Mouse (Mus musculus) megakaryocyte, embryonic 14.5 days (primary cell): ENCODE measurements around the gene Lnx2. TPM values are rescaled to one million over a fixed set of nuclear protein-coding genes. Genes with fewer than 3 reads are reported as not detected.

ENCODE experiments used
- H3K27me3 ChIP-seq: replicated peaks from 2 replicates; pipeline ENCODE3; 2012; ENCODE audit warnings: inconsistent platforms
- H3K36me3 ChIP-seq: replicated peaks from 2 replicates; pipeline ENCODE3; 2012; ENCODE audit warnings: low read length, inconsistent platforms, mixed read lengths
- H3K4me1 ChIP-seq: 2 replicates; pipeline ENCODE4 v1.6.1; 2012; ENCODE audit warnings: inconsistent platforms
- H3K4me3 ChIP-seq: replicated peaks from 2 replicates; pipeline ENCODE3; 2012; ENCODE audit warnings: moderate library complexity, mild to moderate bottlenecking, inconsistent platforms
- H3K9me3 ChIP-seq: 2 replicates; pipeline ENCODE4 v1.6.1; 2012; ENCODE audit warnings: inconsistent platforms
- FLI1 ChIP-seq: IDR thresholded peaks from 2 replicates; pipeline ENCODE4 v1.6.1; 2012; ENCODE audit warnings: low read length, inconsistent platforms, mixed read lengths
- GATA1 ChIP-seq: IDR thresholded peaks from 3 replicates; pipeline ENCODE4 v1.6.1; 2012; ENCODE audit warnings: mixed read lengths, low read length, inconsistent platforms, borderline replicate concordance
- polyA plus RNA-seq: library from polyadenylated mRNA; stranded (reverse); fragments of >175 nt; gene quantifications from 2 replicates; pipeline ENCODE4 v1.2.3, GENCODE M21; 2012; ENCODE audit warnings: low replicate concordance; ENCODE audit not compliant: insufficient read depth

Lnx2 gene
- polyA plus RNA-seq, 1 experiment, result 4.1 TPM

DNA sequence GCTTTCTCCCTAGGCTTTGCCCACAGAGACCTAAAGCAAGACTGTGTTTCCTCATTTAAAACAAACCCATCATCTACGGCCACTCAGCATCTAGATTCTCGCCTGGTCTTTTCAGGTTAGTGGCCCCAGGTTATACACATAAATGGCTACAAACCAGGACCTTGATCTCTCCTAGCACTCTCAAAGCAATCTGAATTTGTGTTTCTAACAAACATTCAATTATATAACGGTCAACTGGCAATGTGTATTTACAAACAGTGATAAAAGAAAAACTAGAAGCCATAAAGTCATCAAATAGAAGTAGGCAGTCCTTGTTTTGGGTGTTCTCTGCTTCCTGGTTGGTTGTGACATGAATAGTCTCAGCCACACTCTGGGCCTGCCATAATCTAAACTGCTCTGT lies 22.9 kb downstream of the Lnx2 start:
- Histone ChIP-seq H3K36me3 (peaks cover 3% of the 10 kb centered on the region), H3K27me3 (no peaks in the 10 kb centered on the region), H3K4me1 (peaks cover 41% of the 10 kb centered on the region), H3K9me3 (no peaks in the 10 kb centered on the region), H3K4me3 (no peak overlapping the region)
- TF ChIP-seq FLI1, result no peak
- no peak for TF ChIP-seq GATA1

DNA sequence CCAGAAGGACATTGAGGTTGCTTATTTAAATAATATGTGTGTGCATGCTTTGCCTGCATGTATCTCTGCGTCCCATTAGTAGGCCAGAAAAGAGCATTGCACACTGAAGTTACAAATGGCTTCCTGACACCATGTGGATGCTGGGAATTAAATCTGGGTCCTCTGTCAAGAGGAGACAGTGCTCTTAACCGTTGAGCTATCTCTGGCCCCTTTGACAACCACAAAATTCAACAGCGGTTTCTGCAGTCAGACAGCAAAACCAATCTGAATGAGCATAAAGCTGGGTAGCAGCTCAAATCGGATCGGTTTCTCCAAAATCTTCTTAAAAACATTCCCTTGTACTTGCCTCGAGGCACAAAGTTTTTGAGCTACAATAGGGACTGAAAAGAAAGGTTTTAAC lies 23.3 kb downstream of the Lnx2 start:
- Histone ChIP-seq H3K36me3 (peaks cover 3% of the 10 kb centered on the region), H3K4me1 (peaks cover 41% of the 10 kb centered on the region), H3K9me3 (no peaks in the 10 kb centered on the region), H3K4me3 (no peak overlapping the region), H3K27me3 (no peaks in the 10 kb centered on the region)
- TF ChIP-seq GATA1 (no peak), FLI1 (no peak)

DNA sequence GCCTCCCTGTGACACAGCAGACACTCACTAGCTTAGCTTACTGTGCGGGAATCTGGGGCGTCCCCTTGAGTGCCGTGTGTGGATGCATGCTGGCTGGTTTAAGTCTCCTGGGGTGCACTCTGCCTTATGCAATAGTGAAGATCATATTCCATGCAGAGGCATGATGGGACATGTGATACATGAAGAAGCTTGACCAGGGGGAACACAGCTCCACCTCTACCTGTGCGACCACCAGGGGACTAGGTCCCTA lies 24.2 kb downstream of the Lnx2 start:
- Histone ChIP-seq H3K9me3 (no peaks in the 10 kb centered on the region), H3K4me1 (peaks cover 41% of the 10 kb centered on the region), H3K27me3 (no peaks in the 10 kb centered on the region), H3K36me3 (peaks cover 3% of the 10 kb centered on the region), H3K4me3 (no peak overlapping the region)
- TF ChIP-seq GATA1 (no peak), FLI1 (no peak)

DNA sequence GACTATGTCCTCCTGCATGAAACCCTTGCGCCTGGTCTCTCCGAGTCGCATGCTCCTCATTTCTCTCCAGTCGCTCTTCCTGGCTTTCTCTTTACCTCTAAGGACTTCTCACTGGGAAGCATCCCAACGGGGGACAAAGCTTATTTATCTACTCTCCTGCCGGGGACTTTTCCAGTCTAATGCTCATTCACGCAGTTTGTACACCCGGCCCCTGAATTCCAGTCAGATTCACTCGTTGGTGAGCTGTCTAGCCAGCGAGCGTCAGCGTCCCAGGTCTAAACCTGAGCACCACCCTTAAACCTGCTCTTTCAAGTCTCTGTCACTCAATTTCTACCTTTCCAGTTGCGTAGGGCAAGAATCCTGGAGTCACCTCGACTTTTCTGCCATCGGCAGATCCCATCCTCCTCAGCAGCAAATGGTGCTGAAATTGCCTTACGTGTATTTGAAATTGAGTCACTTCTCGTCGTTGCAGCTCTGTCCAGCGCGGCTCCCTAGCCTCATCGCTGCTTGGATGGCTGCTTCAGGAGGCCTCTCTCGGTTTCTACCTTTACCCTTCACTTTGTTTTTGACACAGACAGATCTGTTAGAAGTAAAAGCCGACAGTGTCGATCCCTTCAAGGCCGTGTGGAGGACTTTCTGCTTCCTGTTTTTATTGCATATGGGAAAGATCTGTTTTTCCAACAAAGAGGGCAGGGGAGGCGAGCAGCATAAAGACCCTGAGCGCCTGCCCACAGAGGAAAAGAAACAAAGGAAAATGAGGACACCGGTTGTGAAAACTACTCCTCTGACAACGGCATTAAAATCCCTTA lies 24.7 kb downstream of the Lnx2 start:
- TF ChIP-seq GATA1, result no peak
- no peak for TF ChIP-seq FLI1
- Histone ChIP-seq H3K9me3 (no peaks in the 10 kb centered on the region), H3K4me1 (peaks cover 39% of the 10 kb centered on the region), H3K36me3 (peaks cover 3% of the 10 kb centered on the region), H3K4me3 (no peak overlapping the region), H3K27me3 (no peaks in the 10 kb centered on the region)

DNA sequence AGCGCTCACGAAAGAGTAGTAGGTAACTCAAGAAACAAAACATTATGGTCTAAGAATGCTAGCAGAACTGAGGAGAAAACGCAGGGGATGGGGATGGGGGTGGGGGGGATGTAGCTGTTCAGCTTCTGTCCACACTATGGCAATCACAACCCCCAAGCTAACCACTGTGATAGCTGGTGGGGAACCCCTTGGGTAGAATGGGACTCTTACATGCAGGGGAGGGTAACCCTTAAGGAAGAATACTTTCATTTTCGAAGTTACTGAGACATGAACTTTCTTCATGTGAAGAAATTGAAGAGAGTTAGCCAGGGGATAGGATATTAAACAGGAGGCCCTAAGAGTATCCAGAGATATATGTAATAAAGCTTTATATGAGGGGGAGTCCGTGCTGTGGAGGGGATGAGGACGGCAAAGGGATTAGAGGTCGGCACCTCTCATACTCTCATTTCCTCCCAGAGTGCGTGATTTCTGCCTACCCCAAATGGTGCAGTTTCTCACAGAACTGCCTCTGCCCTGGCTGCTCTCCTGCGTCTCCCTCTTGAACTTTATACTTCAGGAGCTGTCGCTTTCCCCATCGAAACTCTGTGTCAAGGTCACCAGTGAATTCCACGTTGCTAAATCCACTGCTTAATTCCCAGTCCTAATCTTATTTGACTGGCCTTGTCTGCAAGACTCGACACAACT lies 25.4 kb downstream of the Lnx2 start:
- peak overlapping the region; percentile 80 for H3K4me3 ChIP-seq
- peaks cover 36% of the 10 kb centered on the region for H3K4me1 ChIP-seq
- H3K36me3 ChIP-seq, result peaks cover 3% of the 10 kb centered on the region
- H3K9me3 ChIP-seq, result no peaks in the 10 kb centered on the region
- TF ChIP-seq GATA1 (no peak), FLI1 (no peak)
- H3K27me3 ChIP-seq, result no peaks in the 10 kb centered on the region

DNA sequence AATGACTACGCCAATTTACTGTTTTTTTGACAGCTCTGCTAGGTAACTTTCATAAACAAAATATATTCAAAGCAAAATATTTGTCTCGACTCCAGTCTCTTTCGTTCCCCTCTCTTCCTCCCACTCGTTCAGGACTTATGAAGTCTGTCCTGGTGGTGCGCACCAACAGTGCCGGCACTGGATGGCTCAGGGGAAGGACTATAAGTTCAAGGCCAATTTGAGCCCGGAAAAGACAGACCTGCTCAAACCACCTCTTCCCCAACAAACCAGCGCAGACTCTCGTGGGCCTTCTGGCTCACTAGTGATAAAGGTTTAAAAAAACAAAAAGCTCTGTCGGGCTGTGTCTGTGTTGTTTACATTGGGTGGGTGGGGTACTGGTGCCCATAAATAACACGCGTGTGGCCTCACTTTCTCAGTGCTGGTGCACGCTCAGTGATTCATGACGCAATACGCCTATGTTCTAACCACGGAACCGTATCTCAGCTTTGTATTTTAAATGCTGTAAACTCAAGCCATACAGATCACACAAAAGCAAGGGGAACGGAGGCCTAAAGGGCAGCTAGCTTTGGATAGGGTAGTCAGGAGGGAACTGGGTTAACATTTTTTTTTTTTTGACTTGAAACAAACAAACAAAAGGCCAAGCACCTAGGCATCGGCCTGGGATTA lies 26.7 kb downstream of the Lnx2 start:
- Histone ChIP-seq H3K4me3 (no peak overlapping the region), H3K9me3 (no peaks in the 10 kb centered on the region), H3K36me3 (peaks cover 3% of the 10 kb centered on the region), H3K4me1 (peaks cover 38% of the 10 kb centered on the region), H3K27me3 (no peaks in the 10 kb centered on the region)
- TF ChIP-seq GATA1 (no peak), FLI1 (no peak)

DNA sequence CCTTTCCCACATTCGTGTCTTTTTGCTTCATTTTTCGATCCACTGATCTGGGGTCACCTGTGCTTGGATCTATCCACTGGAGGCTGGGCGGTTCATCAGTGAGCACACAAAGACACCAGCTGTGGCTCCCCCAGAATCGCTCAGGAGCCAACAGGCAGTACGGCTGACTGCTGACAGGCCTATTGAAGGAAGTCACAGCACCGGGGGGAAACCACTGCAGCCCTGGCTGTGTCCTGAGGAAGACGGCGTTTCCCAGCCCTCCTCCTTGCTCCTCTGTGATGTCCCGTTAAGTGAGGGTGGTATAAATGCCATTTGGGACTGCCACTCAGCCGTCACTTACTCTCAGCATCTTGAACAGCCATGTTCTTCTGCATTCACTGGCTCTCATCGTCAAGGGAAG lies 30.5 kb downstream of the Lnx2 start:
- peaks cover 14% of the 10 kb centered on the region for H3K36me3 ChIP-seq
- no peaks in the 10 kb centered on the region for H3K27me3 ChIP-seq
- TF ChIP-seq FLI1 (no peak), GATA1 (no peak)
- H3K4me3 ChIP-seq, result peak overlapping the region; percentile 2
- H3K9me3 ChIP-seq, result no peaks in the 10 kb centered on the region
- H3K4me1 ChIP-seq, result peaks cover 35% of the 10 kb centered on the region

DNA sequence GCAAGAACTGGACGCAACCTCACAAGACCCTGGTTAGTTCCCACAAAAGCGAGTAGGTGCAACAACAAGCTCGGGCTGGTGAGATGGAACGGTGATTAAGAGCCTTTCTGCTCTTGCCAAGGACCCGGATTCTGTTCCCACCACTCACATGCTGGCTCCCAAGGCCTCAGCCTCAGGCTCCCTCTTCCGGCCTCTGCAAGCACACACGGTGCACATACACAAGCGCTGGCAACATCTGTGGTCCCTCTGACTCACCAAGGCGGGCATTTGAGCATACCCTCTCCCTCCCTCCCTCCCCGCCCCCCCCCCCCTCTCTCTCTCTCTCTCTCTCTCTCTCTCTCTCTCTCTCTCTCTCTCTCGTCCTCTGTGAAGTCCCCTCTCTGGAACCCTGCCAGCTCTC lies 31.1 kb downstream of the Lnx2 start:
- H3K27me3 ChIP-seq, result no peaks in the 10 kb centered on the region
- TF ChIP-seq GATA1, result no peak
- H3K4me3 ChIP-seq, result no peak overlapping the region
- peaks cover 35% of the 10 kb centered on the region for H3K4me1 ChIP-seq
- H3K36me3 ChIP-seq, result peaks cover 20% of the 10 kb centered on the region
- no peaks in the 10 kb centered on the region for H3K9me3 ChIP-seq

DNA sequence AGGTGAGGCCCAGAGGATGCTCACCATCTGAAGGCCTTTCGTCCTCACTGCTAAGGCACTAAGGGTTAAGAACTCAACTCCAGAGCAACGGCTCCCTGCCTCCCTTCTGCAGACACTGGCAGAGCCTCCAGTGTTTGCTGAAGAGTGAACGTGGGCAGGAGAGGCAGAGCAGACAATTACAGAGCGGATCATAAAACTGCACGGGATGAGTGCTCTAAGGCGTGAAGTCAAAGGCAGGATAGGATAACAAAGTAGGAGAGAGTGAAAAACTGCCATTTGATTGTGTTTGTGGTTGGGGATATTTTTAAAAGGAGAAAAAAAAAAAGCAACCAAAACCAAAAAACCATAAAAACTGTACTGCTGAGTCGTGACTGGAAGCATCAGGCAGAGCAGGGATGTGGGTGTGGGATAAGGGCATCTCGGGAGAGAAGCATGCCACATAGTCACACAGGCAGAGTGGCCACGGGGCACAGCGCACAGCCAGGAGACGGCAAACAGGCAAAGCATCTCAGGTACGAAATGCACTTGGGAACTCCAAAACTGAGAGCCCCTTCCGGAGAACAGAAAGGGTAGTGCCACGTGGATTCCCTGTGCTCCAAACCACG lies 33.0 kb downstream of the Lnx2 start:
- Histone ChIP-seq H3K9me3 (no peaks in the 10 kb centered on the region), H3K36me3 (peaks cover 35% of the 10 kb centered on the region), H3K27me3 (no peaks in the 10 kb centered on the region), H3K4me3 (no peak overlapping the region), H3K4me1 (peaks cover 48% of the 10 kb centered on the region)
- TF ChIP-seq GATA1 (no peak), FLI1 (no peak)
